Mouse (Mus musculus) heart, adult 2 months (tissue): ENCODE results near the gene Chrna1. TPM values are rescaled to one million over a fixed set of nuclear protein-coding genes. Genes with fewer than 3 reads are reported as not detected.

Source experiments
- DNase-seq, 2 experiments: peaks; one replicate each; pipeline ENCODE4 v3.0.0; 2021
- H3K27ac ChIP-seq: fragments of 200-600 bp; 2 replicates; pipeline ENCODE4 v1.8.1; 2022
- H3K27me3 ChIP-seq: fragments of 200-500 bp; 2 replicates; pipeline ENCODE4 v1.6.1; 2012; ENCODE audit warnings: mild to moderate bottlenecking, low read length, inconsistent platforms, mixed read lengths; ENCODE audit not compliant: control insufficient read depth, insufficient read depth
- H3K36me3 ChIP-seq: fragments of 200-500 bp; 2 replicates; pipeline ENCODE4 v1.6.1; 2012; ENCODE audit warnings: low read length, inconsistent platforms; ENCODE audit not compliant: control insufficient read depth, insufficient read depth
- H3K4me1 ChIP-seq: fragments of 200-500 bp; 2 replicates; pipeline ENCODE4 v1.6.1; 2011; ENCODE audit warnings: low read length; ENCODE audit not compliant: control insufficient read depth, insufficient read depth
- H3K4me3 ChIP-seq: fragments of 200-600 bp; 2 replicates; pipeline ENCODE4 v1.8.1; 2022
- H3K79me2 ChIP-seq: fragments of 200-500 bp; replicated peaks from 2 replicates; pipeline ENCODE4 v1.6.1; 2012; ENCODE audit warnings: mild to moderate bottlenecking, inconsistent platforms, low read length, moderate library complexity, mixed read lengths; ENCODE audit not compliant: control insufficient read depth, insufficient read depth
- H3K9ac ChIP-seq: fragments of 200-500 bp; 2 replicates; pipeline ENCODE4 v1.6.1; 2012; ENCODE audit warnings: low read depth, mild to moderate bottlenecking, control low read depth, inconsistent platforms, low read length, mixed read lengths
- CTCF ChIP-seq: fragments of 200-600 bp; IDR thresholded peaks from 2 replicates; pipeline ENCODE4 v1.8.1; 2022; ENCODE audit warnings: antibody characterized with exemption, mild to moderate bottlenecking, moderate library complexity
- EP300 ChIP-seq: fragments of 200-500 bp; IDR thresholded peaks from 2 replicates; pipeline ENCODE4 v1.6.1; 2011; ENCODE audit warnings: low read depth, low read length, control low read depth; ENCODE audit not compliant: insufficient read depth
- POLR2A ChIP-seq: fragments of 200-500 bp; IDR thresholded peaks from 2 replicates; pipeline ENCODE4 v1.6.1; 2011; ENCODE audit warnings: mild to moderate bottlenecking, low read depth, low read length, control low read depth; ENCODE audit not compliant: insufficient read depth
- WGBS: fragments of 180-500 bp; shearing (Covaris S2); methylation state at CpG from one replicate; pipeline ENCODE4 v1.1.7; 2018; 5-methylcytosine and 5-hydroxymethylcytosine counted together
- intact Hi-C: fragments of 180-260 bp; cut with DNase I; formaldehyde crosslinking; loops from one replicate; pipeline ENCODE4 v1.15.1; 2025
- polyA plus RNA-seq: library from polyadenylated mRNA; depleted of rRNA; stranded (reverse); fragments of >200 nt; gene quantifications from 2 replicates; pipeline ENCODE4 v1.2.3, GENCODE M21; 2012
- total RNA-seq, 2 experiments: library from RNA; stranded (reverse); gene quantifications; 2 replicates each; pipeline ENCODE4 v1.2.3; 2021

Gene Chrna1
- total and polyA plus RNA-seq, 3 experiments: 0.04 TPM; not detected in 2

DNA sequence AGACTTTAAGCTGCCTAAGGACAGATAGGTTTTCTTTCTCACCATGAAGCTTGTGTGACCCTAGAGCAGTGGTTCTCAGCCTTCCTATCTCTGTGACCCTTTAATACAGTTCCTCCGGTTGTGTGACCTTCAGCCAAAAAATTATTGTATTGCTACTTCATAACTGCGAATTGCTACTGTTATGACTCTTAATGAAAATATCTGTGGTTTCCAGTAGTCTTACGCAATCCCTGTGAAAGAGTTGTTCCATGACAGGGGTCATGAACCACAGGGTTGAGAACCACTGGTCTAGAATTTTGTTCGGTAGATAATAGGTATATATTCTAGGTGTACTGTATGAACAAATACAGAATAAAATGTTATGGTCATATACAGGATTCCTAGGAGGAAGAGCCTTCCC lies 32.9 kb downstream of the Chrna1 start:
- no peak overlapping the region for H3K4me3 ChIP-seq
- H3K36me3 ChIP-seq: no peaks in the 10 kb centered on the region
- H3K79me2 ChIP-seq: no peaks in the 10 kb centered on the region
- H3K27me3 ChIP-seq: no peaks in the 10 kb centered on the region
- no peak overlapping the region for H3K9ac ChIP-seq
- no peak for DNase-seq
- 69% methylated on average over 4 of the region's 4 CpGs for WGBS
- TF ChIP-seq CTCF (no peak), EP300 (no peak), POLR2A (no peak)
- H3K27ac ChIP-seq: no peak overlapping the region
- intact Hi-C loops: no loop called here
- H3K4me1 ChIP-seq: no peaks in the 10 kb centered on the region; the same call in 1 of the 2 replicates

DNA sequence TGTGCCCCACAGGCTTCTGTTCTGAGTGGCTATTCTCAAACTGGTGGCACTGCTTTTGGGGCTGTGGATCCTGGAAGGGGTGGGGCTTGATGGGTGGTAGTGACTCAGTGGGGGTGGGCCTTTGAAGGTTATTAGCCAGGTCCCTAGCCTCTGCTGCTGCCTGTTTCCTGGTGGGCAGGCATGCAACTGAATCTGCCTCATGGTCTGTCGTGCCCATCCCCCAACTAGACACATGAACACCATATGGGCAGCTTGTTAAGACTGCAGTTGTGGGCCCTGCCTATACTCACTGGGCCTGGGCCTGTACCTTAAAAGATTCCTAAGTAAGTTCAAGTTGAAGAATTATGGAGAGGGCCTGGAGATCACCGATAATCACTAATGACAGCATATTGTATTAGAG lies 34.6 kb downstream of the Chrna1 start:
- Histone ChIP-seq H3K36me3 (no peaks in the 10 kb centered on the region), H3K79me2 (no peaks in the 10 kb centered on the region), H3K9ac (no peak overlapping the region), H3K27me3 (no peaks in the 10 kb centered on the region), H3K4me3 (no peak overlapping the region), H3K4me1 (no peaks in the 10 kb centered on the region), H3K27ac (no peak overlapping the region)
- no peak for DNase-seq
- TF ChIP-seq CTCF: no peak
- TF ChIP-seq EP300: no peak
- no peak for TF ChIP-seq POLR2A
- WGBS: 85% methylated on average over 2 of the region's 2 CpGs
- intact Hi-C loops: no loop called here

DNA sequence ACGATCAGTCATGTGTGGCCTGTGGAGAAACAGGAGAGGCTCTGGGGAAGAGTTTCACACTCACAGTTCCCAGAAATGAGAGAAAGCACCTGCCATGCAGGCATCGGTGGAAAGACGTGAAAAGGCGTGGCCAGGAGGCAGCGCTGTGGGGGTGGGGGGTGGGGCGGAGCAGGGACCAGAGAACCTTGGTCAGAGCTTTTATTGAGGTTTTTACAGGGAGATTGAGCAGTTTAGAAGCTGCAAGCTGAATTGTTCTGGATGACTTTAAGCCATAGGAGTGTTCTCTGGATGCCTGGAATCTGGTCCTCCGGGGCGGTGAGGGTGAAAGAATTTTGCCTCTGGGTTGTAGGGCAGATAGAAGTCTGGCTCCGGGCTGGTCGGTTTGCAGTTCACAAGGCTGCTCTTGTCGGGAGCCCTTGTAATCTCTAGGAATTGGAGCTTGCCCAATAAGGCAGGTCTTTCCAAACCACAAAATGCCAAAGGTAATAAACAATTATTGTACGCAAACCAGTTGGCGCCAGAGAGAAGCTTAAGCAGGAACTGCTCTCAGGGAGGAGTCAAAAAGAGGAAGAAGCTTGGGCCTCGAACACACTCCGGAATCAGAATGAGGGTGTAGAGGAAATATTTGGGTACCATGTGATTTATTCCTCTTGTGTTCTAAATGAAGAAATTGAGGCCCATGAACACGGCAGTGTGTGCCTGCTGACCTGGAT lies 39.5 kb downstream of the Chrna1 start:
- Histone ChIP-seq H3K27me3 (no peaks in the 10 kb centered on the region), H3K9ac (no peak overlapping the region), H3K4me1 (no peaks in the 10 kb centered on the region), H3K79me2 (no peaks in the 10 kb centered on the region), H3K27ac (no peak overlapping the region), H3K36me3 (no peaks in the 10 kb centered on the region), H3K4me3 (no peak overlapping the region)
- WGBS: 33% methylated on average over 16 of the region's 16 CpGs
- no peak for DNase-seq
- intact Hi-C loops: no loop called here
- TF ChIP-seq POLR2A: no peak
- no peak for TF ChIP-seq CTCF
- no peak for TF ChIP-seq EP300

DNA sequence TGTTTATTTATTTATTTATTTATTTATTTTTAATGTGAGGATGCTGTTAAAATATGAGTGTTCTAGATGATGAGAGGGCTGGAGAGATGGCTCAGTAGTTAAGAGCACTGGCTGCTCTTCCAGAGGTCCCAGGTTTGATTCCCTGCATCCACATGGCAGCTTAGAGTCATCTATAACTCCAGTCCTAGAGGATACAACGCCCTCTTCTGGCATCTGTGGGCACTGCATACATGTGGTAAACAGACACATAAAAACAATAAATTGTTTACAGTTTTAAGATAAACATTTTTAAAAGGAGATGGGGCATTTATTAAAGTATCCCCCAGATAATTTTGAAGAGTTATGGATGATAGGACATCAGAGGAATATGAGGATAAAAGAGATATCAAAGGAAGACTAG lies 40.4 kb downstream of the Chrna1 start:
- H3K27ac ChIP-seq: no peak overlapping the region
- H3K27me3 ChIP-seq: no peaks in the 10 kb centered on the region
- H3K9ac ChIP-seq: no peak overlapping the region
- H3K36me3 ChIP-seq: no peaks in the 10 kb centered on the region
- intact Hi-C loops: no loop called here
- no peak for DNase-seq
- no peak overlapping the region for H3K4me3 ChIP-seq
- no peaks in the 10 kb centered on the region for H3K4me1 ChIP-seq
- peak; percentile 63 for TF ChIP-seq CTCF
- no peak for TF ChIP-seq POLR2A
- 24% methylated on average over 1 of the region's 1 CpGs for WGBS
- no peaks in the 10 kb centered on the region for H3K79me2 ChIP-seq

DNA sequence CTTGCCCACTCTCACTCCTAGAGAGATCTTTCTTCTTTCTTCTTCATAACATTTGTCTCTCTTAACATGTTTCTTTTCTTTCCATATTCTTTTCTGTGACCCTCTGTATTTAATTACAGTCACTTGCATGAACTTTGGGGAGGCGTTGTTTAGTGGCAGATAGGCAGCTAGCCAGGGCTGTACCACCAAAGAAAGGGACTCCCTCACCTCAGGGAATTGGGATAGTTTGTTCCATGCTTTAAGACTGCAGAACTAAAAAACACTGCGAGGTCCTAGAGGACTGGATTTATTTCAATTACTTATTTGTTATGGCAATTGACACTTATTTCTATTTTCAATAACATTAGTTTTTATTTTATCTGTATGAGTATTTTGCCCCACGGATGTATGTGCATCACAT lies 41.0 kb downstream of the Chrna1 start:
- intact Hi-C loops: no loop called here
- WGBS: 75% methylated on average over 3 of the region's 3 CpGs
- Histone ChIP-seq H3K4me3 (no peak overlapping the region), H3K79me2 (no peaks in the 10 kb centered on the region), H3K27me3 (no peaks in the 10 kb centered on the region), H3K9ac (no peak overlapping the region), H3K27ac (no peak overlapping the region), H3K4me1 (no peaks in the 10 kb centered on the region), H3K36me3 (no peaks in the 10 kb centered on the region)
- DNase-seq: no peak
- TF ChIP-seq CTCF (no peak), POLR2A (no peak), EP300 (no peak)

DNA sequence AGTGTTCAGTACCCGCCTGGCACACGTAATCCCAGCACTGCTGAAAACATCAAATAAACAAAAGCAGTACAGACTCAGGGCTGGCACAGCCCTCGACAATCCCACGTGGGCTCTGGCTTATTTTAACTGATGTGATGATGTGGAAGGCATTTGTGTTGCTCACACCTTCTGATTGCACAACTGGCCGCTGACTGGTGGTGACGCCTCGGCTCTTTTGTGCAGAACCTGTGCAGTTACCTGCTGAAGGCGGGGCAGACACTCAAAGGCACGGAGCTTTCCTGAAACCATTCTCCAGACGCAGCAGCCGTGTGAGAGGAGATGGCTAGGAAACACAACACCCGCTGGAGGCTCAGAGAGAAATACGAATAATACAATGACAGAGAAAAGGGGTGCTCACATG lies 41.5 kb downstream of the Chrna1 start:
- H3K4me3 ChIP-seq: no peak overlapping the region
- H3K27ac ChIP-seq: no peak overlapping the region
- no peak overlapping the region for H3K9ac ChIP-seq
- H3K79me2 ChIP-seq: no peaks in the 10 kb centered on the region
- no peaks in the 10 kb centered on the region for H3K4me1 ChIP-seq
- TF ChIP-seq CTCF: no peak
- no peak for TF ChIP-seq EP300
- no peak for TF ChIP-seq POLR2A
- no peak for DNase-seq
- no peaks in the 10 kb centered on the region for H3K27me3 ChIP-seq
- intact Hi-C loops: no loop called here
- WGBS: 63% methylated on average over 13 of the region's 13 CpGs
- no peaks in the 10 kb centered on the region for H3K36me3 ChIP-seq
